Mouse (Mus musculus) B cell, adult 2 months (primary cell): ENCODE data around the gene Nmrk2.
A peak's percentile ranks its signal among the peaks of the same experiment; 100 is the strongest.
"Not testable (repeated sequence)": the region's sequence is repeated elsewhere in the genome, so short reads cannot be mapped to it uniquely, and the experiment has no call there.

Experiments used
- DNase-seq, 2 experiments: peaks; one replicate each; pipeline ENCODE4 v3.0.0; 2022

Gene Nmrk2

DNA sequence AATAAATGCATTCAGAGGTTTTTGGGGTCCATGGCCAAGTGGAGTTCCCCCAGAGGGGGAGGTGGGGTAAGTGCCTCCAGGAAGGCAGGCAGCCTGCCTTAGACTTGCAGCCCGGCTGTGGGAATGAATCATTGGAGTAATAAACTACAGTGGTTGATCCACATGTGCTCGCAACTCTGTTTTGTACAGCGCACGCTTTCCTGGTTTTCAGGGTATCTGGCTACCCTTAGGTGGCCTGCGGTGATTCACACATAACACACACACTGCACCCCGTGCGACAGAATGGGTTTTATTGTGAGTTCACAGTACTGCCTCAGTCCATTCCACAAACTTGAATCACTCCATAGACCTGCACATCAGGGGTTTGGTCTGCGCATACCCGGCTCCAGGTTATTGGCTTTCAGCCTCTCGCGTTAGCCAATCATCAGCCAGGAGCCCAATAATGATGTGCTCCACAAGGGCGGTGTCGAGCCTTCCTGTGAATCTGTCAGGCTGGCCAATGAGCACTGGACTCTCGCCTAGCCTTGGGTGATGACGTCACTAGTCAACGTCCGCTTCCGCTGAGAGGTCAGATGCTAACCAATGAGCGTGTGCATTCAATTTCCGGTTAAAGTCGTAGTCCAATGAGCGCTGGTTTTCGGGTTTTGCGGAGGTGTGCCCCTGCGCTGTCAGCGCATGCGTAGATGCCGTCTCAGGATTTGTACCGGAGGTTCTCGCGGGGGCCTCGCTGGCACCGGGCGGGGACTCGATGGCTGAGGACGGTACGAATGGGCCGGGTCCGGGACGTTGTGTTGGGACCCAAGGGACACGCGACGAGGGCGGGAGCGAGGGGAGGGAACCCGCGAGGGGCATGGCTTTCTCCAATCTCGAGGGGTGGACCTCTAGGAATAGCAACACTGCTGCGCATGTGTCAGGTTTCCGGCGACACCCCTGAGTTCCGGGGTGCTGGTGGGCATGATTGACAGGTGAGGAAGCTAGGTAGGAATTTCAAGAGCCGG is 19.2 kb downstream of the Nmrk2 start, which contains the start of gene Dapk3:
Gene Dapk3, plus strand, starts transcription at position 670 of the 998 bp plus-strand sequence.
- peak; percentile 94 for DNase-seq

DNA sequence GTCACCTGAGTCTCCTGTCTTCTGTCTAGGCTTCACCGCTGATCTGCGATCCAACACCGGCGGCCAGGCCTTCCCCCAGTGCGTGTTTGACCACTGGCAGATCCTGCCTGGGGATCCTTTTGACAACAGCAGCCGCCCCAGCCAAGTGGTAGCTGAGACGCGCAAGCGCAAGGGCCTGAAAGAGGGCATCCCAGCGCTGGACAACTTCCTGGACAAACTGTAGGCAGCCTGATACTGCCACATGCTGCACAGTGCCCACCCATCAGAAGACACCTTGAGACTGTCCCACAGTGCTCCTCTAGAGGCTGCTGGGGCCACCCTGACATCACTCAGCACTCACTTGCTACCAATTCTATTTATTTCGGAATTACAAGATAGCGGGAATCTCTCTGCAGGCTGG is 20.0 kb downstream of the Nmrk2 start:
- not testable (repeated sequence) for DNase-seq

DNA sequence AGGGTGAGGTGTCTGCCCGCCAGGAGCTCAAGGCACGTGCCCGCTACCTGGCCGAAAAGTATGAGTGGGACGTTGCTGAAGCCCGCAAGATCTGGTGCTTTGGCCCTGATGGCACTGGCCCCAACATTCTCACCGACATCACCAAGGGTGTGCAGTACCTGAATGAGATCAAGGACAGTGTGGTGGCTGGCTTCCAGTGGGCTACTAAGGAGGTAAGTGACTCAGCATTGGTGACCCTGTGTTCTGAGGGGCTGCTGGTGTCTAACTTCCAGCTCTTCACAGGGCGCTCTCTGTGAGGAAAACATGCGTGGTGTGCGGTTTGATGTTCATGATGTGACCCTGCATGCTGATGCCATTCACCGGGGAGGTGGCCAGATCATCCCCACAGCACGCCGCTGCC is 20.9 kb downstream of the Nmrk2 start:
- DNase-seq = no peak

DNA sequence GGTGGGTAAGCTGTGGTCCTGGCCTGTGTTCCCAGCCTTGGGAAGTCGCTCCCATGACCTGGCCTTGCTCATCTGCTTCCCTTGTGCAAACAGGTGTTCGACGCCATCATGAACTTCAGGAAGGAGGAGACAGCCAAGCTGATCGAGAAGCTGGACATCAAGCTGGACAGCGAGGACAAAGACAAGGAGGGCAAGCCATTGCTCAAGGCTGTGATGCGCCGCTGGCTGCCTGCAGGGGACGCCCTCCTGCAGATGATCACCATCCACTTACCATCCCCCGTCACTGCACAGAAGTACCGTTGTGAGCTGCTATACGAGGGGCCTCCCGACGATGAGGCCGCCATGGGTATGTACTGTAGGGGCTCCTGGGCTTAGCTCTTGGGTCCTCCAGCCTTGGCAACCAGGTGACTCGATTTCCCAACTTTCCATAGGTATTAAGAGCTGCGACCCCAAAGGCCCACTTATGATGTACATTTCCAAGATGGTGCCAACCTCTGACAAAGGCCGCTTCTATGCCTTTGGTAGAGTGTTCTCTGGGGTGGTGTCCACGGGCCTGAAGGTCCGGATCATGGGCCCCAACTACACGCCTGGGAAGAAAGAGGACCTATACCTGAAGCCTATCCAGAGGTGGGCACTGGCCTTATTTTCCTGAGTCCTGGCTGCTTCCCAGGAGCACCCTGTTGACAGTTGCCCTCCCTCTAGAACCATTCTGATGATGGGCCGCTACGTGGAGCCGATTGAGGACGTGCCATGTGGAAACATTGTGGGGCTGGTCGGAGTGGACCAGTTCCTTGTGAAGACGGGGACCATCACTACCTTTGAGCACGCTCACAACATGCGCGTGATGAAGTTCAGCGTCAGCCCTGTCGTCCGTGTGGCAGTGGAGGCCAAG is 22.2 kb downstream of the Nmrk2 start:
- DNase-seq = no peak

DNA sequence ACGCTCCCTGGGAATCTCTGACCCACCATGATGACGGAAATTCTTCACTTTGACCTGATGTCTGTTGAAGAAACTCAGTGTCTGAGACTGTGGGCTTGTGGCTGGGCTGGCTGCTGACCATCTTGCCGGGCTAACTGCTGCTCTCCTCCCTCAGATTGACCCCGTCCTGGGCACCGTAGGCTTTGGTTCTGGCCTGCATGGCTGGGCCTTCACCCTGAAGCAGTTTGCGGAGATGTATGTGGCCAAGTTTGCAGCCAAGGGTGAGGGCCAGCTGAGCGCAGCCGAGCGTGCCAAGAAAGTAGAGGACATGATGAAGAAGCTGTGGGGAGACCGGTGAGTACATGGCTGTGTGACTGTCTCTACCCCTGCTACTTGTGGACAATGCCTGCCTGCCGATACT is 22.9 kb downstream of the Nmrk2 start:
- no peak for DNase-seq

DNA sequence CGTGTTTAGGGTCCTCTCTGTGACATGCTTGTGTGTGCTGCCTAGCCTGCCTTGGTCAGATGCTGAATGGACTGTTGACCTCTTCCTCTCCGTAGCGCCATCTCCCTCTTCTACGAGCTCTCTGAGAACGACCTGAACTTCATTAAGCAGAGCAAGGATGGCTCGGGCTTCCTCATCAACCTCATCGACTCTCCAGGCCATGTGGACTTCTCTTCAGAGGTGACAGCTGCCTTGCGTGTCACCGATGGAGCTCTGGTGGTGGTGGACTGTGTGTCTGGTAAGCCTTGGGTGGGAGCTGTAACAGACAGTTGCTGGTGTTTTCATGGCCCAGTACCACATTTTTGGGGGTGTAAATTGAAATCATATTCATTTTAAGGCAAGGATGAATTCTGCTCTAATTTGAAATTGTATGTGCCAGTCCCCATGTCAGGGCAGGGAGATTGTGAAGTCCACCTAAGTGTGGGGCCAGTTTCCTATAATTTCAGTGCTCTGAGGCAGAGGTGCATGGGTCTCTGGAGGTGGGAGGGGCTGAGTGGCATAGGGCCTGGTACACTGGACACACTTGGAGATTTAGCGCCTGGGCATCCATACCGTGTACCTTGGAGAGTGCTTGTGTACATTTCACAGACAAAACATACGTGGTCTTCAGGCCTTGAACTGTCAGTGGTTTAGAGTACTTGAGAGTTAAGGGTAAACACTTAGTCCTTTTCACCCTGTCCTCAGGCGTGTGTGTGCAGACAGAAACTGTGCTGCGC is 23.7 kb downstream of the Nmrk2 start:
- DNase-seq = no peak

DNA sequence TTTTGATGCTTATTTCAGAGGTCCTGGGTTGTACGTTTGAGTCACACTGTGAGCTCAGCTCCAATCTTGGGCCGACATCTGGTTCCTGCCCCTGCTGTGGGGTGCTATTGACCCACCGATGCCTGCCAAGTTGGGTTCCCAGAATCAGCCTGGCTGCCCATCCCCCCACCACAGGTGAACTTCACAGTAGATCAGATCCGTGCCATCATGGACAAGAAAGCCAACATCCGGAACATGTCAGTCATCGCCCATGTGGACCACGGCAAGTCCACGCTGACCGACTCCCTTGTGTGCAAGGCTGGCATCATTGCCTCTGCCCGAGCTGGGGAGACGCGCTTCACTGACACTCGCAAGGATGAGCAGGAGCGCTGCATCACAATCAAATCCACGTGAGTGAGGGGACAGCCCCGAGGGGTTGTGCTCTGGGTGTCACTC is 24.3 kb downstream of the Nmrk2 start:
- peak; percentile 45 to 54 for DNase-seq

DNA sequence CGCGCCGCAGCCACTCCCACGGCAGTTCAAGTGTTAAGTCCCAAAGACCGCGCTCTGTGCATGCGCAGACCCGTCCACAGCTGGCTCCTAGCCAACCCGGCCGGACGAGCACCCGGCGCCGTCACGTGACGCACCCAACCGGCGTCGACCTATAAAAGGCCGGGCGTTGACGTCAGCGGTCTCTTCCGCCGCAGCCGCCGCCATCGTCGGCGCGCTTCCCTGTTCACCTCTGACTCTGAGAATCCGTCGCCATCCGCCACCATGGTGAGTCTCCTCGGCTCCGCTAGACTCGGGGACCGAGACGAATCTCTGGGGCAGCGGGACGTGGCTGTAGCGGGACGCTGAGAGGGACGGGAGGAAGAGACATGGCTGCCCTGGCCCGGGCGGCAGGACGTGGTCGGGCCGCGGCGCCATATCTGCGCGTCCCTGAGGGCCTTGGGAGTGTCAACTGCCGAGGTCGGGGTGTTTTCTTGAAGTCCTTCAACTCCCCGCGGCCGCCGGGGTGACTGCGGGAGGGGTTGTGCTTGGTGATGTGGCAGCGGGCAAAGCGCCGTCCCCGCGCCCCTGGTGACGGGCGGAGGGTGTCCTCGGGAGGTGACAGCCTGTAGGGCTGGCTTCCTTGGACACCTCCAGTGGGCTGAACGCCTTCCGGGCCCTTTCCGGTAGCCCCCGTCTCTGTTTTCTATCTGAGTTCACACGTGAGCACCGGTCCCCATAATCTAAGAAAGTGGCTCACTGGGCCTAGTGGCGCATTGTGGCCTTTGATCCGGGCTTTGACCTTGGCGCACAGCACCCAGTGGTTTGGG is 25.2 kb downstream of the Nmrk2 start, which contains the start of gene Eef2:
Gene Eef2, plus strand, starts transcription at position 166 of the 806 bp plus-strand sequence.
- DNase-seq = peak; percentile 98

DNA sequence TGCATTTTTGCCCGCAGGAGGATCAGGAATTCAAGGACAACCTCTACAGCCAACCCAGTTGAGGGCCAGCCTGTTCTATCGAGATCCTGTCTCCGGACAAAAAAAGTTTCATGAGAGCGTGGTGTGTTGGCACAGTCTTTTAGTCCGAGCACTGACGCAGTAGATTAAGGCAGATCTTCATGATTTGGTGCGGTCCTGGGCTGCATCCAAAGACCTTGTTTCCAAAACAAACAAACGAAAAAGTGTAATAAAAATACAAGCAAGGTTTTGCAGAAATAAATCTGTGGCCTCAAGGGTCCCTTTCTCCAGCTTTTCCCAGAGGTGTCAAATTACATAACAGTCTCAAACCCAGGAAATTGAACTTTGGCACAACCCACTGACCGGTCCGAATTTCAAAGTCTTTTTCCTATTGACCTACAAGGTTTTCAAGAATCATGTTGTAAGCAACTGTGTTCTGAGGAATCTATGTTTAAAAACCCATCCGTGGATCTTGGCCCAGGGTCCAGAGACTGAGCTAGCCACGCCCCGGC is 25.9 kb downstream of the Nmrk2 start:
- DNase-seq = no peak

DNA sequence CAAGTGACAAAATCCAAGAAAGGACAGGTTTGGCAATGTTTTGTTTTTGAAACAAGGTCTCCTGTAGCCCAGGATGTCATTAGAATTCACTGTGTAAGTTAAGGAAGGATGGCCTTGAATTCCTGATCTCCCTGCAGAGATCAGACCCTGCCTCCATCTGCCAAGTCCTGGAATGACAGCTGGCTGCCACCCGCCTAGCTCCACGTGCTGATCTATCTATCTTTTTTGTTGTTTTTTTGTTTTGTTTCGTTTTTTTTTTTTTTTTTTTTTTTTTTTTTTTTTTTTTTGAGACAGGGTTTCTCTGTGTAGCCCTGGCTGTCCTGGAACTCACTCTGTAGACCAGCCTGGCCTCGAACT is 26.5 kb downstream of the Nmrk2 start:
- DNase-seq = not testable (repeated sequence)

DNA sequence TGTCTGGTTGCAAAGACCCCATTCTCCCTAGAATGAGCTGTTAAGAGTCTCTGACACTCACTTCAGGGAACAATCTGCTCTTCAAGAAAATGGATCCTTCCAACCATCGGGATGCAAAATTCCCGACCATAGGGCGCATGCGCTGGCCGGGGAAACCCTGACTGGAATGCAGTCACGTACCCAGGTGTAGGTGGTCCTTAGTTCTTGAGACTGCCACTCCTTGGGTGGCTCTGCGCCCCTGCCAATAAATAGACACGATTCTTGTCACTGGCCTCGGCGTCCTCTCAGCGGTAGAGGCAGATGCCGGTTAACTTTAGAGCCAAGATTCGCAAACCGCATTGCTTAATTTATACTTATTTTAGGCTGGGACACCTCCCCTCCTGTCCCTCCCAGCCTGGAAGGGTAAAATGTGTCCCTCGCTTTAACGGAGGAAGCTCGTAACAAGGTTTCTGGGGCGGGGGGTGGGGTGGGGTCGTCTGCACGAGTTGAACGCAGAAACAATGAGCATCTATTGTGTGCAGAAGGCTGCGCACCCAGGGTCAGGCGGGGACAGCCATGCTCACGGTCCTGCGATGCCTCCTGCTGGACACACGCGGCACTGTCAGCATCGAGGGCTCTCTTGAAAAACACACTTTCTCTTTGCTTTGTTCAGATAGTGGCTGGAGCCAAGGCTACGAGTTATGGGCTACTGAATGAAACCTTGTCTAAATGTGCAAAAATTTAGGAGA is 27.1 kb downstream of the Nmrk2 start:
- DNase-seq = peak; percentile 91

DNA sequence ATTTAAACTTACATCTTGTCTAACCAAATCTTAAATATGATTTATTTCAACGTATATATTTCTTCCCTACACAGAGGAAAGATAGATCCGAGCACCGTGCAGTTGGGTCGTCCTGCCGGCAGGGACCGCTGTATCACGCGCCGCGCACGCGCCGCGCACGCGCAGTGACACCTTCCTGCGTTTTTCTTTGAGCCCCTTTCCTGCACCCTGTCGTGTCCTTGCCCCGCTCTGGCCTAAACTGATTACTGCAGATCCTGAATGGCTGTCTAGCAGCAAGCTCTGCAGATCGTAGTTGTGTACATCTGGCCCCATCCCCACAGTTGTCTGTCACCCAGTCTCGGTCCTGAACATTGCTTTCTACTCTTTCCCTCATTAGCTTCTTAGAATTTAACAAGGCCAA is 28.7 kb downstream of the Nmrk2 start:
- DNase-seq = peak; percentile 87 to 88

DNA sequence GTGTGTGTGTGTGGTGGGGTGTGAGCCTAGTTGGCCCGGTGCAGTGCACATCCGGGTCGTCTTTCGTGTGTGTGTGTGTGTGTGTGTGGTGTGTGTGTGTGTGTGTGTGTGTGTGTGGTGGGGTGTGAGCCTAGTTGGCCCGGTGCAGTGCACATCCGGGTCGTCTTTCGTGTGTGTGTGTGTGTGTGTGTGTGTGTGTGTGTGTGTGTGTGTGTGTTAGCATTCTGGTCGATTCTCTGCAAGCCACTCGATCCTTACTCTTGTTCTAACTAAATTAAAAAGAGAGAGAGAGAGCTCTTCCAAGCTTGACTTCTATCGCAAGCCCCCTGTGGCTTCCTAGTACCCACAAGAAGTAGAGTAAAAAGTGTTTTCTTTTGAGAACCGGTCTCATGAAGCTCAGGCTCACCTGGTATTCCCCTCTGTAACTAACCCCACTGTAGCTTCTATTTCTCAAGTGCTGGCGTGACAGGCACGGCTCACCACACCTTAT is 32.4 kb downstream of the Nmrk2 start:
- DNase-seq = peak; percentile 70 to 73

DNA sequence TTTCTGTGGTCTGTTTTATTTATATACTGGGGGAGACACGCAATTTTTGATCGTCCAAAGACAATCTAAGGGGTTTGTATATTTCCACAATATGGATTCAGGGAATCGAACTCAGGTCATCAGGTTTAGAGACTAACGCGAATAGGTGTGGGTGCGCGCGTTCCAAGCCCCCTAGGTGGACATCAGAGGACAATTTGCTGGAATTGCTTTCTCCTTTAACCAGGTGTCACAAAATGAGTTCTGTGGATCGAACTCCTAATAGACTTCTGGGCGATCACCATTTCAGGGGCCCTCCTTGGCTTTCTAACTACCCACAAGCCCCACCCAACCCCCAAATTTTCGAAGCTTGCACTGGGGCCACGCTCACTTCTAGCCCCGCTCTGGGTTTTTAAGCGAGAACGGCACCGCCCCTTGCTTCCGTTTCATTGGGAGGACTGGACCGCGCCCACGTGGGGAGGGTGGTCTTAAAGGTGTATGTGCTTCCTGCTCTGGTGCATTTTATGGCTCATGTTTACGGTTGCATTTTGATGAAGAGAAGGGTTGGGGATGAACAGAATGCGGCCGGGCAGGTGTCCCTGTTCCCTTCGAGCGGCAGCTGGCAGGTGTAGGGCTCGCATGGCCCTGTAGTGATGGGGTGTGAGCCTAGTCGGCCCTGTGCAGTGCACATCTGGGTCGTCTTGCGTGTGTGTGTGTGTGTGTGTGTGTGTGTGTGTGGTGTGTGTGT is 33.2 kb downstream of the Nmrk2 start:
- peak; percentile 86 to 91 for DNase-seq

DNA sequence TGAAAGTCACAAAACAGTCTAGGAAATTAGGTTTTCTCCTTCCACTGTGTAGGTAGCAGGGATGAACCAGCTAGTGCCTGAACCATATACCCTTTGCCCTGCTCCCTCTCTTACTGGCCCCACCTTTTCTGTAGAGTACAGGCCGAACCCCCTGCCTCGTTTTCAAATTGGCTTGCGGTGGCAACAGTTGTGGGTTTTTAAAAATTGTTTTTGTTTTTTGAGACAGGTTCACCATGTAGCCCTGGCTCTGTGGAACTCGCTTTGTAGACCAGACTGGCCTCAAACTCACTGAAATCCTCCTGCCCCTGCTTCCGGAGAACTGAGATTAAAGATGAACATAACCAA is 33.8 kb downstream of the Nmrk2 start:
- DNase-seq = no peak

DNA sequence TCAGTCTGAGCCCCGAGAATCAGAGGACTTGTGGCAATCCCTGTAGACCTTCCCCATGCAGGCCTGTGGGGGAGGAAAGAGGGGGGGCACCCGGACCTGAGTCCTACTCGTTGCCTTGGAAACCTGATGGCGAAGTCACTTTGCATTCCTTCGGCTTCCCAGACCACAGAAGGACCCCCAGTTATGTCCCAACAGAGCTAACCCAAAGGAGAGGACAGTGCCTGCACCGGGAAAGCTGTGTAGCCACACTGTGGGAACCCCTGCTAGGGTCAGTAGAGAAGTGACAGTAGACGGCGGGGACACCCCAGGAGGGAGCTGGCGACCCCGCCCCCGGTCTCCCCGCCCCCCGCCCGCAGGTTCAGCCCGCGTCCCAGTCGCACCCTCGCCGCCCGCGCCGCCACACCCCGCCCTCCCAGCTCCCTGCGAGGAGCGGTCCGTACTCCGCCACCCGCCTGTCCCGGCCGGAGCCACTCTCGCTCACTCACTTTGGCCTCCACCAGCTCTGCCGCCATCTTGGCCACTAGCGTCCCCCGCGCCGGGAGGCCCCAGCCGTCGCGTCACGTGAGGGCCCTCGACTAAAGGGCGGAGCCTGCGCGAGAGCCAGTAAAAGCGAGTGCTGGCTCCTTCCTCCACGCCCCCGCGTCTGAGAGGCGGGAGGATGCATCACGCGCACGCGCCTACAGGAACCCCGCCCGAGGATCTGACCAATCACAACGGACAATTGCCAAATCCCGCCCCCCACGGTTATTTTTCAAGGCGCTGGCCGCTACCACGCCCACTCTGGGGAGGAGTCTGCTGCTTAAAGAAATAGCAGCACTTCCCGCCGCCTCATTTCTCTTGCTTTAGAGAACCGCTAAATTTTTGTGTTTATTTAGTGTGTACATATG is 34.4 kb downstream of the Nmrk2 start, which contains the start of gene Pias4:
Gene Pias4, minus strand, starts transcription at position 724 of the 887 bp plus-strand sequence.
- peak; percentile 99 to 100 for DNase-seq

DNA sequence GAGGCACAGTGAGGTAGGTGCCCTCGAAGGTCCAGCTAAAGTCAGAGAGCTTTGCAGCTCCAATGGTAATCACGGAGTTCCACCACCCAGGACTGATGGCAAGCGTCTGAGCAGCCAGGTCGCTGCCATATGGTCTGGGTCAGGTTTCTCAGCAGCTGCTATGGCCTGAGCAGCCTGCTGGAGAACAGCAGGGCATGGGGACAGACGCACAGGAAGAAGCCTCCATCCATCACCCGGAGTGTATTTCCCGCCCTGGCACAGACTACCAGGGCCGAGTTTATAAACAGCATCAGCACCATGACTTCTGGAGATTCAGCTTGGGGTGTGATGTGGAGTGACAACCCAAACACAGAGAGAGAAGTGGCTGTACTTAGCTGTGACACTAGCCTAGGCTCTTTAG is 36.7 kb downstream of the Nmrk2 start:
- no peak for DNase-seq

DNA sequence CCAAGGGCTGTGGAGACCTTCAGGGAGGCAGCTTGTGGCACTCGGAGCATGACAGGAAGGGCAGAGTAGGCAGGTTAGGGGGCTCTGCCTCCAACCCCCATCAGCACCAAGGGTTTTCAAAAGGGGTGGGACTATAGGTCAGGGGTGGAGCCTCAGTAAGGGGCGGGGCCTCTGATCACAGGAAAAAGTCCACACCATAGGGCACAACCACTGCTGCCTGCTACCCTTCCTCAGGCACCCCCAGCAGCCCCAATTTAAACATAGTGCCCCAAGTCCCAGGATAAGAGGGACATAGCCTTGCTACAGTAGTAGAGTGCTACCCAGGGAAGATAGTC is 39.6 kb downstream of the Nmrk2 start:
- DNase-seq = peak in 1 of 2 experiments; percentile 90
